Mouse (Mus musculus) cortical plate, adult 2 months (tissue): ENCODE results near the gene Lamc1. TPM values are rescaled to one million over a fixed set of nuclear protein-coding genes. Genes with fewer than 3 reads are reported as not detected.

Experiments used
- H3K27ac ChIP-seq: fragments of 200-500 bp; 2 replicates; pipeline ENCODE4 v1.5.1; 2012; ENCODE audit warnings: low read length, control low read depth, inconsistent platforms; ENCODE audit not compliant: insufficient read depth
- H3K4me1 ChIP-seq: fragments of 200-500 bp; 2 replicates; pipeline ENCODE4 v1.6.1; 2011; ENCODE audit warnings: low read length; ENCODE audit not compliant: control insufficient read depth, insufficient read depth
- H3K4me3 ChIP-seq: fragments of 200-500 bp; 2 replicates; pipeline ENCODE4 v1.5.1; 2011; ENCODE audit warnings: mild to moderate bottlenecking, low read length, control low read depth; ENCODE audit not compliant: insufficient read depth
- CTCF ChIP-seq: fragments of 200-500 bp; IDR thresholded peaks from 2 replicates; pipeline ENCODE4 v1.5.1; 2011; ENCODE audit warnings: mild to moderate bottlenecking, control low read depth, low read length; ENCODE audit not compliant: insufficient read depth; ENCODE audit errors: extremely low read depth
- POLR2A ChIP-seq: fragments of 200-500 bp; IDR thresholded peaks from 2 replicates; pipeline ENCODE4 v1.6.1; 2011; ENCODE audit warnings: mild to moderate bottlenecking, low read length, control low read depth; ENCODE audit not compliant: insufficient read depth; ENCODE audit errors: extremely low read depth
- polyA plus RNA-seq: library from polyadenylated mRNA; depleted of rRNA; stranded (reverse); fragments of >200 nt; gene quantifications from 2 replicates; pipeline ENCODE4 v1.2.3, GENCODE M21; 2012

Gene Lamc1
- polyA plus RNA-seq, 1 experiment, result 23.2 TPM

- no peak overlapping the region for H3K4me3 ChIP-seq
- no peak for TF ChIP-seq CTCF
- no peak overlapping the region for H3K27ac ChIP-seq
- peaks cover 2% of the 10 kb centered on the region; the same call in 1 of the 2 replicates for H3K4me1 ChIP-seq
These were observed 14.9 kb downstream of the Lamc1 start for GRCm38 (mm10) chr1:153317486-153318260.

DNA sequence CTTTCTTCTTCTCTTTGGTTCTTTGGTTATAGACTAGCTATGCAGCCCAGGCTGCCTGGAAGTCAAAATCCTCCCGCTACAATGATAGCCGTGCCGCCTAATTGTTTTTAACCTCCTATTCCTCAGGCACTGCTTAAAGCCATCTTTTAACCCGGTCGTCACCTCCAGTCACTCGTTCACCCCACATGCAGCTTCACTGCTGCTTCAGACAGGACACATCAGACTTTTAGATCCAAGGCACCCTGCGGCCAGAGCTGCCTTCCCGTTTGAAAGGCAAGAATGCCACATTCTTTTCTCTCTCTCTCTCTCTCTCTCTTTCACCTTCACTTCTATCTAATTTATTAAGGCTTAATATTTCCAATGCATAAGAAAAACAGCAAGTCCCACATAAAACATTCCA is 15.6 kb downstream of the Lamc1 start:
- H3K4me1 ChIP-seq, result peaks cover 2% of the 10 kb centered on the region; the same call in 1 of the 2 replicates
- H3K27ac ChIP-seq, result no peak overlapping the region
- no peak overlapping the region for H3K4me3 ChIP-seq
- TF ChIP-seq POLR2A (no peak), CTCF (no peak)

- TF ChIP-seq POLR2A (no peak), CTCF (no peak)
- Histone ChIP-seq H3K27ac (no peak overlapping the region), H3K4me3 (no peak overlapping the region), H3K4me1 (peaks cover 2% of the 10 kb centered on the region; the same call in 1 of the 2 replicates)
These were observed 16.3 kb downstream of the Lamc1 start for GRCm38 (mm10) chr1:153316286-153316685.

DNA sequence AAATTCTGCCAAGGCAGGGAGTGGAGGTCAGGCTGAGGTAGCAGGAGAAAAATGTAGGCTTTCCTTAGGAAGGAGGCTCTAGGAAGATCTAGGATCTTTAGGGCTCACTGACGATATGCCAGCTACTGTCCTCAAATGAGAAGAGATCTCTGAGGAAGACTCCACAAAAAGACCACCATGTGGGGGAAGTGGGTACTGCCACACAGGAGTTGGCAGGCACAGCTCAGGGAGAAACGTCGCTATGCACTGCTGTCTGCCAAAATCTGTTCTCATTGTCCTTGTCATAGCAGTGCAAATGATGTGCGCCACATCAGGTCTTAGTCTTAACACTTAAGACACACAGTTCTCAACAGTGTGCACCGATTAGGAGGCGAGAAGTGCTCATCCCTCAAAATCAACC is 17.5 kb downstream of the Lamc1 start:
- Histone ChIP-seq H3K27ac (no peak overlapping the region), H3K4me3 (no peak overlapping the region), H3K4me1 (peaks cover 1% of the 10 kb centered on the region; the same call in 1 of the 2 replicates)
- TF ChIP-seq POLR2A (no peak), CTCF (no peak)

- no peak overlapping the region for H3K27ac ChIP-seq
- H3K4me1 ChIP-seq, result peaks cover 8% of the 10 kb centered on the region
- no peak for TF ChIP-seq CTCF
- TF ChIP-seq POLR2A, result no peak
- H3K4me3 ChIP-seq, result no peak overlapping the region
These were observed 19.6 kb downstream of the Lamc1 start for GRCm38 (mm10) chr1:153312992-153313391.

DNA sequence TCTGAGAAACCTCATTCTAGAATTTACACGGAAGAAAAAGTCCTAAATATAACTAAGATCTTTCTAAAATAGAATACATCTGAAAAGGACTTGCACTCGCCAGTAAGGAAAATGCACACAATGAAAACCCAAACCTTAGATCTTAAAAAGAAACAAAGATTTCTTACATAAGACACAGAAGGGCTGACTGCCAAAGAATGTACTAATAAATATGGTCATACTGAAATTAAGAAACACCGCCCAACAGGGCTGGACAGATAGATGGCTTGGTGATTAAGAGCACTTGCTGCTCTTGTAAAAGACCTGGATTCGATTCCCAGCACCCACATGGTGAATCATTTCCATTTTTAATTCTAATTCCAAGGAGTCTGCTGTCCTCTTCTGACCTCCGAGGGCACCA is 22.4 kb downstream of the Lamc1 start:
- TF ChIP-seq POLR2A, result no peak
- Histone ChIP-seq H3K27ac (no peak overlapping the region), H3K4me1 (peaks cover 10% of the 10 kb centered on the region), H3K4me3 (no peak overlapping the region)

DNA sequence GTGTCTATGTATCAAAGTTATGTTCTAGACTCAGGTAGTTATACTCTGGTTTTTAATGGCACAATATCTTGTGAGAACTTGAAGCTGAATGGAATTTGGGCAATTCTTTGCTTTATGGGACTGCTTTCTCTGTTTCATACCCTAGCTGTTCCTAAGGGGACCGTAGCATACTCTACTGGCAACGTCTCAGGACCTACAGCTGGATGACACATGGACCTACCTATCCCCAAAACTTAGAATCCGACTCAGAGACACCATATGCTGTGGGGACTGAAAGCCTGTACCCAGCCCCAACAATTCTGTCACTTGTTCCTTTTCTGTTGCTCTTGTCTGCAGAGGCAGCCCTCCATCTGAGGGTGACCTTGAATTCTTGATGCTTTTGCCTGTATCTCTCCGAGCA is 23.3 kb downstream of the Lamc1 start:
- H3K4me3 ChIP-seq, result no peak overlapping the region
- H3K4me1 ChIP-seq, result peaks cover 10% of the 10 kb centered on the region
- 0 out of 2 replicates have a peak overlapping the region, but pooled peaks have one; percentile 7 for H3K27ac ChIP-seq
- no peak for TF ChIP-seq CTCF
- TF ChIP-seq POLR2A, result no peak

GRCm38 (mm10) chr1:153308915-153309296 is 23.7 kb downstream of the Lamc1 start:
- no peak for TF ChIP-seq POLR2A
- no peak for TF ChIP-seq CTCF
- Histone ChIP-seq H3K4me3 (no peak overlapping the region), H3K4me1 (peaks cover 10% of the 10 kb centered on the region), H3K27ac (0 out of 2 replicates have a peak overlapping the region, but pooled peaks have one; percentile 6)

GRCm38 (mm10) chr1:153308179-153308914 is 24.2 kb downstream of the Lamc1 start:
- 0 out of 2 replicates have a peak overlapping the region, but pooled peaks have one; percentile 6 for H3K27ac ChIP-seq
- peaks cover 10% of the 10 kb centered on the region for H3K4me1 ChIP-seq
- no peak overlapping the region for H3K4me3 ChIP-seq

More at GRCm38 (mm10) chr1:153308179-153308914, 24.2 kb downstream of the Lamc1 start:
- no peak for TF ChIP-seq CTCF
- TF ChIP-seq POLR2A, result no peak
